Mouse (Mus musculus) E14TG2a.4 (cell line): ENCODE measurements at regions not wholly inside any gene's neighbourhood (a gene's known extent, or its start where the extent isn't known, plus 50 kb on each side); places are given as distances from the start of the nearest gene placed in this dataset.

Experiments
- H3K27me3 ChIP-seq: 2 replicates; pipeline ENCODE4 v1.6.1; 2014; ENCODE audit warnings: low read length, control low read depth; ENCODE audit not compliant: insufficient read depth
- H3K36me3 ChIP-seq: 2 replicates; pipeline ENCODE4 v1.6.1; 2014; ENCODE audit warnings: low read length, control low read depth; ENCODE audit not compliant: insufficient read depth
- H3K4me1 ChIP-seq: replicated peaks from 2 replicates; pipeline ENCODE4 v1.6.1; 2014; ENCODE audit warnings: low read depth, low read length, control low read depth
- H3K4me3 ChIP-seq: replicated peaks from 2 replicates; pipeline ENCODE4 v1.5.1; 2014; ENCODE audit warnings: mild to moderate bottlenecking, low read length
- H3K9me3 ChIP-seq: 2 replicates; pipeline ENCODE4 v1.6.1; 2014; ENCODE audit warnings: low read length, control low read depth
- CTCF ChIP-seq: conservative IDR thresholded peaks from 2 replicates; pipeline ENCODE4 v1.5.1; 2014; ENCODE audit warnings: low read length
- NANOG ChIP-seq: IDR thresholded peaks from 2 replicates; pipeline ENCODE4 v1.6.1; 2014; ENCODE audit warnings: borderline replicate concordance, low read length, mixed read lengths
- POU5F1 ChIP-seq: IDR thresholded peaks from 2 replicates; pipeline ENCODE4 v1.6.1; 2014; ENCODE audit warnings: low read length, borderline replicate concordance

DNA sequence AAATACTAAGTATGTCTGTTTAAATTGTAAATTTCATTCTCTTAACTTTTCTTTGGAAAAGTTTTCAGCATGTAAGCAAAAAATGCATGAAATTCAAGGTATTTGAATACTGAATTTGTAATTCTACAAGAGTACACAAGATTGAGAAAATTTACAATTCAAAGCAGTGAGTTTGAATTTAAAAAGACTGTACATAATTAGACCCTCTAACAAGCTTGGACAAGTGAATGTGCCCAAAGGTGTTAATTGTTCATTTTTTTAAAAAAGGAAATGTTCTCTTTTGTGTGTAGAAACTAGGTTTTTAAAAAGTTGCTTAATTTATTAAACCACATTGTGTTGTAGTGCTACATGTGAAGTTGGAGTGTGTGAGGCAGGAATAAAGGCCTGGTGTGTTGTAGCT lies 174.9 kb upstream of the Arhgap24 start:
- no peaks in the 10 kb centered on the region for H3K9me3 ChIP-seq
- H3K4me3 ChIP-seq, result no peak overlapping the region
- no peaks in the 10 kb centered on the region for H3K36me3 ChIP-seq
- H3K4me1 ChIP-seq, result no peaks in the 10 kb centered on the region
- TF ChIP-seq POU5F1, result no peak
- TF ChIP-seq NANOG, result no peak
- no peaks in the 10 kb centered on the region for H3K27me3 ChIP-seq

DNA sequence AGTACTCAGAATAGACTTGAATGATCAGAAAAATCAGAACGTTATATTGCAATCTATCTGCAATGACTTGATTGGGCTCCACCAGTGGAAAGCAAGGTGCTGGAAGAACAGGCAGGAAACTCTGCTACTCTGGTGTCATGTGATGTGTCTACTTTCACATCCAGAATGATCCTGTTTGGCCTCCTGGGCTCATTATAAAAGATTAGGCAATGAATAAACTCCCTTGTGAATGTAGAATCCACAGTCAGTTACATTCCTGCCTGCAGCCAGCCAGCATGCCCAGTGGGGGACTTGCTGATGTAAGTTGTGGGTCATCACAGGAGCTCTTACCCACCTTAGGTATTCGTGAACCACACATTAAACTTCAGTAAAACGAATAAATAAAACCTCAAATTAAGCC lies 174.5 kb upstream of the Arhgap24 start:
- Histone ChIP-seq H3K36me3 (no peaks in the 10 kb centered on the region), H3K27me3 (no peaks in the 10 kb centered on the region), H3K4me3 (no peak overlapping the region), H3K9me3 (no peaks in the 10 kb centered on the region), H3K4me1 (no peaks in the 10 kb centered on the region)
- TF ChIP-seq CTCF (no peak), POU5F1 (no peak), NANOG (no peak)

DNA sequence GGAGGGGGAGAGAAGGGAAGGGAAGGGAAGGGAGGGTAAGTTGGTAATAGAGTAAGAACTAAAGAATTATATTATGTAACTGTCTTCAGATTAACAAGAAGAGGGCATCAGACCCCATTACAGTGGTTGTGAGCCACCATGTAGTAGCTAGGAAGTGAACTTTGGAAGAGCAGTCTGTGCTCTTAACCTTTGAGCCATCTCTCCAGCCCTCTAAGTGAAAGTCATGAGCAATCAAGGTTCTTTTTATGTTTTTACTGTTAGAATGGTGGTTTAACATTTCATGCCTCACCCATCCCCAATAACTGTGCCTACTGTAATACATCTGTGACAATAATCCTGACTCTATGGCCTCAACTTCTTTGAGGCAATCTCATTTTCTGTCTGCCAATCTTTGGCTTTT lies 169.6 kb upstream of the Arhgap24 start:
- TF ChIP-seq NANOG (no peak), POU5F1 (no peak), CTCF (no peak)
- H3K4me1 ChIP-seq, result no peaks in the 10 kb centered on the region
- no peaks in the 10 kb centered on the region for H3K9me3 ChIP-seq
- H3K27me3 ChIP-seq, result no peaks in the 10 kb centered on the region
- H3K4me3 ChIP-seq, result no peak overlapping the region
- no peaks in the 10 kb centered on the region for H3K36me3 ChIP-seq

DNA sequence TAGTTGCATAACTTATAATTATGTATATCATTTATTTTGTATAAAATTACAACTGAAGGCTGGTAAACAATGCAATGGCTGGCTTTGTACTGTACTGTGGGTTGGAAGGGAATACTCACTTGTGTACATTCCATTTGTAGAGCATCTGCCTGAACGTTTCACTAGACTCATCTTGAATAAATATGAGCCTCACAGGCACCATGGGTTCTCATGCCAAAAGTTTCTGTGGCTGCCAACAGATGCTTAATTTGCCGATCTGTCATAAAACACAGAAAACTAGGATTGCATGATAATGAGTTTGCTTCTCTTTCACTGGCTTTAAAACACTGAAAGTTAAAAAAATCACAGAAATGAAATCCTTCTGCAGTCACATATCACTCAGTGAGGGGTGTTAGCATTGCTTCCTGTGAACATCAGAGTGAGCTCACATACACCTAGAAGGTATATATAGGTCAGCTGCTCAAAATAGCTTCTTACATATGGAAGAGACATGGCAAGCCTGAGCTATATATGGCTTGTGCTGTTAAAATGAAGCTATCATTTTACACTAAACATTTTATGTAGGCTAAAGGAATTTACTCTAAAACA lies 152.9 kb upstream of the Arhgap24 start:
- TF ChIP-seq POU5F1, result no peak
- TF ChIP-seq NANOG, result no peak
- no peak for TF ChIP-seq CTCF
- no peak overlapping the region for H3K4me3 ChIP-seq
- H3K4me1 ChIP-seq, result no peaks in the 10 kb centered on the region
- no peaks in the 10 kb centered on the region for H3K27me3 ChIP-seq
- no peaks in the 10 kb centered on the region for H3K36me3 ChIP-seq
- H3K9me3 ChIP-seq, result no peaks in the 10 kb centered on the region

DNA sequence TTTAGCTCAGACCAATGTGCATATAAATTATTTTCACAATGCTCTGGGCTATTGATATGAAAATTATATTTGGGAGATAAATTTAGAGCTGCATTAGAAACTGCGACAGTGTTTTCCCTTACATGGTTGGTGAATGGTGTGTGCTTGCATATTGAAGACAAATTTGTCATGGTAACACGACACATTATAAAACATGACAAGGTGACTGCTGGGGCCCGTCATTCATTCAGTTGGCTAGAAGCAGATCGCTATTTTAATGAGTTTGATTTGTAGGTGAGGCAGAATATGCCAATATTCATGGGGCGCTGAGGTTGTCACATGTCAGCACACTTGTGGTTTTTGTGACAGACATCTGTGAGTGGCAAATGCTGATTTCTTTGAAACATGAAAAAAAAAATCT lies 147.3 kb upstream of the Arhgap24 start:
- H3K4me3 ChIP-seq, result no peak overlapping the region
- TF ChIP-seq POU5F1 (no peak), NANOG (no peak), CTCF (no peak)
- H3K9me3 ChIP-seq, result no peaks in the 10 kb centered on the region
- H3K27me3 ChIP-seq, result no peaks in the 10 kb centered on the region
- no peaks in the 10 kb centered on the region for H3K4me1 ChIP-seq
- no peaks in the 10 kb centered on the region for H3K36me3 ChIP-seq

DNA sequence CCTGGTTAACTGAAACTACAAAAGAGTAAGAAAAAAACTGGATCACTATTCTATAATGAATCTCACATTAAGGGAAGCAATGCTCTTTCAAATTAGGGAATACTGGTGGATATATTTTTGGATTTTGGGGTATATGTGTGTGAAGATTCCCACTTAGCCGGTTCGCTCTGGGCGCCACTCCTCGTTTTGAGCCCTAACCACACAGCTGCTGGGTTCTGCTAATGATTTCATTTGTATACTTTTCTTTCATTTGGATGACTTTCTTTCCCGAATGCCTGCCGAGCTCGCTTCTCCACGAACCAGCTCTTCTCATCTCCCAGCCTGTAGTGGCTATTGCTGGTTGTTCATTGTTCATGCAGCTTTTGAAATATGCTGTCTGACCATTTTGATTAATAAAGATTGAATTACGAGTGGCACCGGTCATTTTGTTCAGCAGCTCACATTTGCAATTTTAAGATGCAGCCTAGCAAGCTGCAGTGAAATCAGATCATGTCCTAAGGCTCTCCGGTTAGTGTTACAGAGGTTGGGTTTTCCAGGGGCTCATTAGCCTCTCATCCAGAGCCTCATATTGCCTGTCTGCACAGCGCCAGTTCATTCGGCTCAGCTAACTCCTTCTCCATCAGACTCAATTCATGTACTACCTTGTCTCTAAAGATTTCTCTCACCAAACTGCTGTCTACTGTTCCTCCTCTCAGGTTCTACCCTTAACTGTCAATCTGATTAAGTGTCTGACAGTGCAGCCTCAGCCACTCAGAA lies 146.6 kb upstream of the Arhgap24 start:
- TF ChIP-seq POU5F1 (no peak), CTCF (no peak), NANOG (no peak)
- Histone ChIP-seq H3K4me1 (no peaks in the 10 kb centered on the region), H3K27me3 (no peaks in the 10 kb centered on the region), H3K4me3 (no peak overlapping the region), H3K9me3 (no peaks in the 10 kb centered on the region), H3K36me3 (no peaks in the 10 kb centered on the region)

DNA sequence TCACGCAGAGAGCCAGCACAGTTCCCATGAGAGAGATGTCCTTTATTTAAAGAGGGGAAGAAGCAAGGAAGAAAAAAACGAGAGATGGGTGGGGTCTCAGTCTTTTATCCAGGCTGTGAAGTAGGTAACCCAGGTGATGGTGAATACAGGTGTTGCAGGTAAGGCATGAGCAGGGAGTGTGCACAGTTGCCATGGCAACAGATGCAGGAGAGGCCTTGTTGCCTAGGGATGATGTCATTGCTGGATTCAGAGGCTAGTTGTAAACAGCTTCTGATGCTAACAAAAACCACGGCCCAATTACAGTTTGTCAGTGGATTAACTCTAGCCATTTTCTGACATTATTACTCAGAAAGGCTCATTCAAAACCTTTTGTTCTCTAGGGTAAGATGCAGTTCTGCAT lies 114.7 kb upstream of the Arhgap24 start:
- peaks cover 3% of the 10 kb centered on the region; the same call in 1 of the 2 replicates for H3K4me1 ChIP-seq
- H3K9me3 ChIP-seq, result peaks cover 7% of the 10 kb centered on the region
- no peaks in the 10 kb centered on the region for H3K27me3 ChIP-seq
- H3K4me3 ChIP-seq, result no peak overlapping the region
- H3K36me3 ChIP-seq, result no peaks in the 10 kb centered on the region
- TF ChIP-seq CTCF, result no peak
- TF ChIP-seq NANOG, result no peak
- no peak for TF ChIP-seq POU5F1

DNA sequence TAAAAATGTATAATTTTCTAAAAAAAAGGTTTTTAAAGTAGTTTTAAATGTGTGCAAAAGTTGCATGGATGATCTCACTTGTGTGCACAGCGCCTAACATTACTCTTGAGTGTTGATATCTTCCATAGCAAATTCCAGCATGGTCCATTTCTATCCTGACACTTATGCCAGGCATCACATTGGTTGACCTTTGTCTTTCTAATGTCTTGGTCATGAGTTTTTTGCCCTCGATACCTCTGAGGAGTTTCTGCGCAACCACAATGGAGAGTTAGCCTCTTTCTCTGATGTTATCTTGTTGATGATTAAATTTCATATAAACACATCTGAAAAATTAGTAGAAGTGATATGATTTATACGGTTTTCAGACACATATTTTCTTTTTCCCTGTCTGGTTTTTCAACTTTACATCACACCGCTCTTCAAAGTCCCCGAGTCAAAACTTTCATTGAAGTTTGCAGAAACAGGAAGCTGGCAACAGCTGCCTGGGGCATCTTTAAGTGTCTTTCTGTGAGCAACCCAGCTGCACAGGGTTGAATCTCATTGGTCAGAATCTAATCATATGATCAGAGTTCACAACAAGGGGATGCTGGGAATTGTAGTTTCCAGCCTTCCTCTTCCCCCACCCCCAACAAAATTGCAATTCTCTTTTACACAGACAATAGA lies 107.8 kb upstream of the Arhgap24 start:
- Histone ChIP-seq H3K9me3 (no peaks in the 10 kb centered on the region), H3K36me3 (no peaks in the 10 kb centered on the region), H3K4me3 (no peak overlapping the region), H3K27me3 (no peaks in the 10 kb centered on the region), H3K4me1 (peaks cover 3% of the 10 kb centered on the region; the same call in 1 of the 2 replicates)
- TF ChIP-seq CTCF (no peak), NANOG (no peak), POU5F1 (no peak)
